Mouse (Mus musculus) testis, adult 2 months (tissue): ENCODE data around the gene Stx8. TPM values are rescaled to one million over a fixed set of nuclear protein-coding genes. Genes with fewer than 3 reads are reported as not detected.

Experiments
- H3K27ac ChIP-seq: fragments of 200-500 bp; 2 replicates; pipeline ENCODE4 v1.5.1; 2012; ENCODE audit warnings: low read depth, low read length; ENCODE audit not compliant: control insufficient read depth, insufficient read depth
- H3K27me3 ChIP-seq: fragments of 200-500 bp; 2 replicates; pipeline ENCODE4 v1.6.1; 2012; ENCODE audit warnings: mild to moderate bottlenecking, low read length, moderate library complexity; ENCODE audit not compliant: control insufficient read depth, insufficient read depth
- H3K36me3 ChIP-seq: fragments of 200-500 bp; 2 replicates; pipeline ENCODE4 v1.6.1; 2012; ENCODE audit warnings: mild to moderate bottlenecking, low read length; ENCODE audit not compliant: control insufficient read depth, insufficient read depth
- H3K4me1 ChIP-seq: fragments of 200-500 bp; 2 replicates; pipeline ENCODE4 v1.6.1; 2012; ENCODE audit warnings: low read length; ENCODE audit not compliant: control insufficient read depth, insufficient read depth
- H3K4me3 ChIP-seq: fragments of 200-500 bp; 2 replicates; pipeline ENCODE4 v1.5.1; 2012; ENCODE audit warnings: low read depth, mild to moderate bottlenecking, low read length, moderate library complexity, mixed read lengths; ENCODE audit not compliant: control insufficient read depth
- CTCF ChIP-seq: fragments of 200-500 bp; IDR thresholded peaks from 2 replicates; pipeline ENCODE4 v1.5.1; 2012; ENCODE audit warnings: low read depth, mild to moderate bottlenecking, inconsistent platforms, low read length, moderate library complexity; ENCODE audit not compliant: control insufficient read depth, insufficient read depth, insufficient replicate concordance
- POLR2A ChIP-seq: fragments of 200-500 bp; IDR thresholded peaks from 2 replicates; pipeline ENCODE4 v1.6.1; 2012; ENCODE audit warnings: low read depth, mild to moderate bottlenecking, inconsistent platforms, low read length, moderate library complexity; ENCODE audit not compliant: control insufficient read depth
- polyA plus RNA-seq: library from polyadenylated mRNA; depleted of rRNA; stranded (reverse); fragments of >200 nt; gene quantifications from 2 replicates; pipeline ENCODE4 v1.2.3, GENCODE M21; 2012

Stx8 gene
- polyA plus RNA-seq, 1 experiment: 19.6 TPM

DNA sequence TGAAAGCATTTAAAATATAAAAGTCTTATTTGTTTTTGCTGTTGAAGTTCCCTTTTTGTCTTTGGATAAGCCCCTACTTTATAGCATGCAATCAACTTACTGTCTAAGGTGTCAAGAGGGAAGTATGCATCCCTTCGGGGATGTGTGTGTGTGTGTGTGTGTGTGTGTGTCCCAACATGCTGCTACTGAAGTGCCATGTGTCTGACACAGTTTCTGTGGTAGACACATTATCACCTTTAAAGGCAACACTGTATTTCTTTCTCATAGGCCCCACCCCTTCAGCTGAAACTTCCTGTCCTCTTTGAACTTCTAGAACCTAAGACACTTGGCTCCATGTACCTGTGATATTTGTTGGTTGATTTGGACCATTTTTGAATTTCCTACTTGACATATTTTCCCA lies 235.1 kb downstream of the Stx8 start:
- Histone ChIP-seq H3K27me3 (no peaks in the 10 kb centered on the region), H3K27ac (no peak overlapping the region), H3K36me3 (no peaks in the 10 kb centered on the region), H3K4me3 (no peak overlapping the region), H3K4me1 (no peaks in the 10 kb centered on the region)
- TF ChIP-seq POLR2A (no peak), CTCF (no peak)

DNA sequence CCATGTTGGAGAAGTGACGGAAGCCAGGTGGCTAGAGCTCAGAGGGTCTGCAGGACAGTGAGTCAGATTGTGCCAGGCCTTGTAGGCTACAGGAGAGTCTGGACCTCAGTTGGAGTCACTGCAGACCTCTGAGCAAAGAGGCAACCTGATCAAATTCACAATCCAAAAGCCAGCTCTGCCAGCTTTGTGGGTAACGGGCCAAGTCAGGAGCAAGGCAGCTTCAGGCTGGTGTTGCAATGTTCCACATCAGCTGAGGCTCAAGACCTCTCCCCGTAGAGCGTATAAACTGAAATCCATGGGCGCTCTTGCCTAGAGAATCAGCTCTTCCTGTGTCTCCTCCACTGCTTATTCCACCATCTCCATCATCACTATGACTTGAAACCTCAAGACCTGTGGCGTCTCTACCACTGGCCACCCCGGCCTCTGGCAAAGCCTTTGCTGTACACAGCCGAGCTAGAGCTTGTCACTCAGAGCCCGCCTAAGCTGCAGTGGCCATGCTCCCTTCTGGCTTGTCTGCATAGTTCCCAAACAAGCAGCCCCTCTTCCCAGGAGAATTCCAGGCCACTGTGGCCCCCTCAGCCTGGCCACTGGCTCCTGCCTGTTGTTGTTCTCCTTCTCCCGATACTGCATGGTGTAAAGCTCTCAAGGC lies 235.9 kb downstream of the Stx8 start:
- Histone ChIP-seq H3K4me1 (no peaks in the 10 kb centered on the region), H3K27ac (no peak overlapping the region), H3K36me3 (no peaks in the 10 kb centered on the region), H3K27me3 (no peaks in the 10 kb centered on the region), H3K4me3 (no peak overlapping the region)
- no peak for TF ChIP-seq CTCF
- TF ChIP-seq POLR2A: no peak

DNA sequence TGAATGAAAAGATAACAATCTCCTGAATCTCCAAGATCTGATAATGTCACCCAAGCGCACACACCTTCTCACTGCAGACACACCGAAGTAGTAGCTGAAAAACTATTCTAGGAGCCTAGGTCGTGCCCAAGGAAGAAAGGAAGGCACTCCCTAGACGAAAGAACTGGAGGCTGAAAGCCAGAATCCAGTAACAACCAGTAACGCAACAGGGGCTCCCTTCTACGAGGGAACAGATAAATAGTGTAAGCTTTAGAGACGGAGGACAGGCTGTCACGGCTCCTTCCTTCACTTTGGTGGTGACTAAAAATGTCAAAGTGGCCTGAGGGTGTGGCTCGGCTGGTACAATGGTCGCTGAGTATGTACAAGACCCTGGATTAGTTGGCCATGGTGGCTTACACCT lies 236.6 kb downstream of the Stx8 start:
- Histone ChIP-seq H3K27me3 (no peaks in the 10 kb centered on the region), H3K4me1 (no peaks in the 10 kb centered on the region), H3K27ac (no peak overlapping the region)

DNA sequence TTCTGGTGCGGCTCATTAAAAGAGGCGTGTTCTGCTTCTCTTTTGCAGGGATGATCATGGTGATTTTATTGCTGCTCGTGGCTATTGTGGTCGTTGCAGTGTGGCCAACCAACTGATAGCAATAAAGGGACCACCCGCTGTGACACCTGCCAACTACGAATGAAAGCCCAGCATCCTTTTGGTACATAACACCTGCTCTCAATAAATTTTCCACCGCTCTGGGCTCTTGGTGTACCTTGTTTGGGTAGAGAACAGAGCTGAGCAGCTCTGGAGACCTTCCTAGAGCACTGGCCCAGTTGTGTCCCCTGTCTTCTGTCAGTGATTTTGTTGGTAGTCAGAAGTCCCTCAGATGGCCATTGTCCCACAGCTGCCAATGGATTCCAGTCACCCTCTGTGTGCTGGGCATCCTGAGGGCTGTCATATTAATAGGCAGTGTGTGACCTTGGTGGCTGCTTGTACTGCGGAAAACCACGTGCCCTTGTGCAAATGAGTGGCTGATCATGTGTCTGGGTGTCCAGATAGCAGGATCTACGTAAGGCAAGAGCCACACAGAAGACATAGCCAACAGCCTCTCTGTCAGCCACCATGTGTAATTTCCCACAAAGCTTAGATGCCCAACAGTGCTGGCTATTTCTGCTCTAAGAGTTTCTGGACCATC lies 237.8 kb downstream of the Stx8 start:
- no peaks in the 10 kb centered on the region for H3K27me3 ChIP-seq
- H3K36me3 ChIP-seq: no peaks in the 10 kb centered on the region
- no peak overlapping the region for H3K27ac ChIP-seq
- H3K4me3 ChIP-seq: no peak overlapping the region
- no peak for TF ChIP-seq CTCF
- no peak for TF ChIP-seq POLR2A
- no peaks in the 10 kb centered on the region for H3K4me1 ChIP-seq

More for the DNA sequence above, 236.6 kb downstream of the Stx8 start:
- TF ChIP-seq CTCF (no peak), POLR2A (no peak)
- H3K4me3 ChIP-seq: no peak overlapping the region
- no peaks in the 10 kb centered on the region for H3K36me3 ChIP-seq

DNA sequence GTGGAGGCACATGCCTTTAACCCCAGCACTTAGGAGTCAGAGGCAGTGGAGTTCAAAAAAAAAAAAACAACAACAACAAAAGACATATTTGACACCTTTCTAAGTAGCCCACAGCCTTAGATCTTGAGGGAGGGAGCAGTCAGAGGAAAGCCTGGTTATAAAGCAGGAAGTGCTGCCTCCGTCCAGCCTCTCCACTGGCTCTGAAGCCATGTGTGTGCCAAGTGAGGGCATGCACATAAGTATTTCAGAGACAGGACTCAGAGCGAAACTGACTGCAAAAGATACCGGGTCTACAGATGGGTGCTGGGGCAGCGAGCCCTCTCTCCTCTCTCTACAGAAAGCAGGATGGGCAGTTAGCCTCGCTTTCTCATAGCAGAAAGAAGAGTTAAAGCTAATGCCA lies 238.4 kb downstream of the Stx8 start:
- Histone ChIP-seq H3K27ac (no peak overlapping the region), H3K4me1 (no peaks in the 10 kb centered on the region), H3K4me3 (no peak overlapping the region), H3K36me3 (no peaks in the 10 kb centered on the region), H3K27me3 (no peaks in the 10 kb centered on the region)
- no peak for TF ChIP-seq POLR2A
- no peak for TF ChIP-seq CTCF

DNA sequence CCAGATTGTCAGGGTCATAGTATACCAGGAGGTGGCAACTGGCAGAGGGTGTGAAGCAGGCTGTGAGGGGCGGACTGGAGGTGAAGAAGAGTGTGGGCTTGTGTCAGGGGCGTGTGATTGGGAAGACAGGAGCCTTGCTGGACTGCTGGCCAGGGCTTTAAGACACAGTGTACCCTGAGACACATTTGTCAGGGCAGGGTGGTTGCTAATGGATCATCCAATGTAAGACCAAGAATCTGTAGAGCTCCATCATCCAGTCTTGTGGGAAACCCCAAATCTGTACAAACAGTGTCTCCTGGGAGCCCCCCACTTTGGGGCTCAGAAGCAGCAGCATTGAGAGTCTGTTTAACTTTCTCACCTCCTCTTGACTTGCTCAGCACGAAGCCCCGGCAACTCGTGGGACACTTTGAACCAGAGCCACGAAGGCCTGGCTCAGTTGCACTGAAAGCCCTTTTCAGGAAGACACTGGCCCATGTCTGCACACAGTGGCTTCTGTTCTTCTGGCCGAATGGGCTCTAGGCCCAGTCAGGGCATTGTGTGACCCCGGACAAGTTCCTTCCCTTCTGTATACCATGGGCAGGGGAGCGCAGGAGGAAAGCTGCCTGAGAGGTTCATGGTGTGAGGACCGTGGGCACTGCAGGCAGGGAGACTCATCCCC lies 239.7 kb downstream of the Stx8 start:
- H3K27me3 ChIP-seq: no peaks in the 10 kb centered on the region
- TF ChIP-seq POLR2A (no peak), CTCF (no peak)
- H3K4me1 ChIP-seq: no peaks in the 10 kb centered on the region
- no peak overlapping the region for H3K4me3 ChIP-seq
- no peak overlapping the region for H3K27ac ChIP-seq
- H3K36me3 ChIP-seq: no peaks in the 10 kb centered on the region

DNA sequence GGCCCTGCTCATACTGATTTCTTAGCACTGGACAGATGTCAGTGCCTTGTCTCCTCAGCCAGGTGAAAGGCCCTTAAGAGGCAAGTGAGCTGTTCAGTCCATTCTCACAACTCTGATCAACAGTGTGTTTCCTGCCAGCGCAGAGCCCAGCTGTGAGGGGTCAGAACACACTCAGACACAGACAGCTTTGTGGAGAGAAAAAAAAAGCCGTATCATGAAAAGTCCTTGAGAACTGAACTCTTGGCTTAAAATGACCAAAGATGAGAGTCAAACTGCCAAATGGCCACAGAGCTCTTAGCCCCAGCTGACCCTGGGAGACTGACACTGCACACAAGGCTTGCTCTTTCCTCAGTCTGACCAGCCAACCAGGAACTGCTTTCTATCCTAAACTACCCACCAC lies 242.0 kb downstream of the Stx8 start:
- TF ChIP-seq POLR2A (no peak), CTCF (no peak)
- no peaks in the 10 kb centered on the region for H3K27me3 ChIP-seq

More for the DNA sequence above, 242.0 kb downstream of the Stx8 start:
- H3K4me3 ChIP-seq: no peak overlapping the region
- peaks cover 3% of the 10 kb centered on the region for H3K4me1 ChIP-seq
- no peaks in the 10 kb centered on the region for H3K36me3 ChIP-seq
- no peak overlapping the region for H3K27ac ChIP-seq
